Mouse (Mus musculus) myocyte (in vitro differentiated cells): ENCODE measurements around the gene Ripk1. TPM values are rescaled to one million over a fixed set of nuclear protein-coding genes. Genes with fewer than 3 reads are reported as not detected.

Experiments used
- H3K27me3 ChIP-seq: one replicate; pipeline ENCODE4 v1.6.1; 2011; ENCODE audit not compliant: control insufficient read depth, insufficient read depth, insufficient read length
- H3K36me3 ChIP-seq: one replicate; pipeline ENCODE4 v1.6.1; 2011; ENCODE audit not compliant: control insufficient read depth, insufficient read depth
- H3K4me2 ChIP-seq: one replicate; pipeline ENCODE4 v1.6.1; 2011; ENCODE audit warnings: low read depth, control low read depth
- H3K4me3 ChIP-seq: one replicate; pipeline ENCODE4 v1.5.1; 2011; ENCODE audit warnings: mild to moderate bottlenecking, control low read depth, moderate library complexity
- H3K79me2 ChIP-seq: one replicate; pipeline ENCODE4 v1.6.1; 2011; ENCODE audit not compliant: control insufficient read depth, insufficient read depth
- H3ac ChIP-seq: one replicate; pipeline ENCODE4 v1.6.1; 2011; ENCODE audit not compliant: control insufficient read depth, insufficient read length
- CEBPB ChIP-seq: IDR thresholded peaks from 2 replicates; pipeline ENCODE4 v1.6.1; 2011; ENCODE audit warnings: mild to moderate bottlenecking, moderate library complexity; ENCODE audit not compliant: poor library complexity, insufficient read depth, severe bottlenecking
- E2F4 ChIP-seq: IDR thresholded peaks from one replicate; pipeline ENCODE4 v1.6.1; 2011; ENCODE audit warnings: mild to moderate bottlenecking, control low read depth, moderate library complexity; ENCODE audit not compliant: insufficient read depth
- MAX ChIP-seq: IDR thresholded peaks from one replicate; pipeline ENCODE4 v1.6.1; 2011; ENCODE audit warnings: low read depth, mild to moderate bottlenecking, control low read depth
- MYOD1 ChIP-seq, 3 experiments: IDR thresholded peaks; one replicate each; pipeline ENCODE4 v1.6.1; 2011; ENCODE audit warnings: control low read depth in 2 of 3, low read depth in 2 of 3, mild to moderate bottlenecking in 2 of 3, moderate library complexity in 1 of 3; ENCODE audit not compliant: insufficient read length in 2 of 3, control insufficient read depth in 1 of 3
- MYOG ChIP-seq, 3 experiments: IDR thresholded peaks; one replicate each; pipeline ENCODE4 v1.6.1; 2011; ENCODE audit warnings: control low read depth in 2 of 3, low read depth in 2 of 3, mild to moderate bottlenecking in 2 of 3; ENCODE audit not compliant: insufficient read length in 2 of 3, control insufficient read depth in 1 of 3, insufficient read depth in 1 of 3
- POLR2A ChIP-seq: IDR thresholded peaks from one replicate; pipeline ENCODE4 v1.6.1; 2011; ENCODE audit warnings: low read depth, mild to moderate bottlenecking, control low read depth, moderate library complexity; ENCODE audit not compliant: insufficient read length
- POLR2AphosphoS2 ChIP-seq: IDR thresholded peaks from one replicate; pipeline ENCODE4 v1.6.1; 2011; ENCODE audit warnings: low read depth, control low read depth; ENCODE audit not compliant: insufficient read length
- REST ChIP-seq: IDR thresholded peaks from one replicate; pipeline ENCODE4 v1.6.1; 2011; ENCODE audit warnings: mild to moderate bottlenecking, control low read depth, moderate library complexity; ENCODE audit not compliant: insufficient read depth, insufficient read length
- SRF ChIP-seq: IDR thresholded peaks from one replicate; pipeline ENCODE4 v1.6.1; 2011; ENCODE audit warnings: low read depth; ENCODE audit not compliant: control insufficient read depth, insufficient read length
- TCF12 ChIP-seq: IDR thresholded peaks from one replicate; pipeline ENCODE4 v1.6.1; 2011; ENCODE audit warnings: mild to moderate bottlenecking, control low read depth; ENCODE audit not compliant: poor library complexity, insufficient read depth, severe bottlenecking
- TCF3 ChIP-seq: IDR thresholded peaks from one replicate; pipeline ENCODE4 v1.6.1; 2011; ENCODE audit warnings: low read depth, control low read depth; ENCODE audit not compliant: insufficient read length
- USF1 ChIP-seq: IDR thresholded peaks from one replicate; pipeline ENCODE4 v1.6.1; 2011; ENCODE audit warnings: low read depth, mild to moderate bottlenecking, control low read depth, moderate library complexity
- polyA plus RNA-seq: library from polyadenylated mRNA; unstranded; fragments of >200 nt; fragmentation: generic; extraction: Trizol; gene quantifications from one replicate; pipeline ENCODE4 v1.2.1, GENCODE M21; 2012; ENCODE audit warnings: missing spikeins

Ripk1 gene
- polyA plus RNA-seq, 1 experiment: 6.5 TPM

- Histone ChIP-seq H3K4me2 (peak overlapping the region; percentile 97), H3K27me3 (no peaks in the 10 kb centered on the region), H3K36me3 (no peaks in the 10 kb centered on the region), H3K79me2 (peaks cover 16% of the 10 kb centered on the region), H3ac (no peak overlapping the region), H3K4me3 (peak overlapping the region; percentile 94)
- TF ChIP-seq MYOG (IDR thresholded peaks at IDR 0.05; ENCODE audit: control insufficient read depth in 1 of 3, insufficient read depth in 1 of 3, insufficient read length in 2 of 3, low read depth in 2 of 3) (no peak), POLR2A (peak; percentile 44)
Measured at GRCm38 (mm10) chr13:34079801-34080200, 77.6 kb downstream of the Ripk1 start.

- Histone ChIP-seq H3ac (no peak overlapping the region), H3K79me2 (peaks cover 8% of the 10 kb centered on the region), H3K36me3 (no peaks in the 10 kb centered on the region), H3K27me3 (no peaks in the 10 kb centered on the region), H3K4me2 (no peak overlapping the region), H3K4me3 (no peak overlapping the region)
- TF ChIP-seq TCF12: no peak
- no peak for TF ChIP-seq E2F4
- no peak for TF ChIP-seq MYOG (IDR thresholded peaks at IDR 0.05; ENCODE audit: control insufficient read depth in 1 of 3, insufficient read depth in 1 of 3, insufficient read length in 2 of 3, low read depth in 2 of 3)
- TF ChIP-seq POLR2A: no peak
- no peak for TF ChIP-seq POLR2AphosphoS2
- TF ChIP-seq CEBPB: no peak
- no peak for TF ChIP-seq REST
- TF ChIP-seq MYOD1 (IDR thresholded peaks at IDR 0.05; ENCODE audit: control insufficient read depth in 1 of 3, insufficient read length in 2 of 3, low read depth in 2 of 3): no peak
- no peak for TF ChIP-seq SRF
- TF ChIP-seq USF1: no peak
Measured at GRCm38 (mm10) chr13:34081926-34082325, 79.8 kb downstream of the Ripk1 start.

GRCm38 (mm10) chr13:34084026-34084750 lies 82.0 kb downstream of the Ripk1 start:
- no peak for TF ChIP-seq CEBPB
- TF ChIP-seq USF1: no peak
- no peak for TF ChIP-seq POLR2AphosphoS2
- TF ChIP-seq MAX: no peak
- TF ChIP-seq MYOD1 (IDR thresholded peaks at IDR 0.05; ENCODE audit: control insufficient read depth in 1 of 3, insufficient read length in 2 of 3, low read depth in 2 of 3): no peak
- no peak for TF ChIP-seq TCF12
- TF ChIP-seq SRF: no peak
- no peak for TF ChIP-seq POLR2A
- TF ChIP-seq MYOG (IDR thresholded peaks at IDR 0.05; ENCODE audit: control insufficient read depth in 1 of 3, insufficient read depth in 1 of 3, insufficient read length in 2 of 3, low read depth in 2 of 3): no peak
- TF ChIP-seq TCF3: no peak
- TF ChIP-seq REST: no peak
- TF ChIP-seq E2F4: no peak
- no peak overlapping the region for H3ac ChIP-seq
- no peaks in the 10 kb centered on the region for H3K27me3 ChIP-seq
- no peaks in the 10 kb centered on the region for H3K79me2 ChIP-seq
- H3K4me3 ChIP-seq: no peak overlapping the region
- H3K4me2 ChIP-seq: no peak overlapping the region
- H3K36me3 ChIP-seq: no peaks in the 10 kb centered on the region

Other genes starting within 250 kb of the Ripk1 start
- gene Serpinb6e, start 159.0 kb upstream of the Ripk1 start, polyA plus RNA-seq: not detected
- gene Serpinb6c, start 96.7 kb upstream of the Ripk1 start, polyA plus RNA-seq: 1.4 TPM
- gene Nqo2, start 37.7 kb upstream of the Ripk1 start, polyA plus RNA-seq: 25.1 TPM
- 291 TPM for gene Serpinb6a, start 431 bp downstream of the Ripk1 start, polyA plus RNA-seq
- 27.7 TPM for gene Bphl, start 35.2 kb downstream of the Ripk1 start, polyA plus RNA-seq
- gene Tubb2a, start 75.6 kb downstream of the Ripk1 start, polyA plus RNA-seq: 550 TPM
- gene Tubb2b, start 128.1 kb downstream of the Ripk1 start, polyA plus RNA-seq: 438 TPM
- 176 TPM for gene Psmg4, start 160.6 kb downstream of the Ripk1 start, polyA plus RNA-seq